Mouse (Mus musculus) liver, embryonic 14.5 days (tissue): ENCODE data around the gene N4bp2l1. TPM values are rescaled to one million over a fixed set of nuclear protein-coding genes. Genes with fewer than 3 reads are reported as not detected.

ENCODE experiments used
- ATAC-seq: fragments of 200-750 bp; cut with Nextera tagmentation; 2 replicates; pipeline ENCODE4 v1.8.0; 2017; ENCODE audit warnings: moderate number of reproducible peaks, mild to moderate bottlenecking, moderate library complexity; ENCODE audit not compliant: insufficient read depth
- DNase-seq, 3 experiments: peaks; one replicate each; pipeline ENCODE4 v3.0.0-alpha.2; 2012 to 2013; ENCODE audit warnings: low read depth in 3 of 3, low spot score in 3 of 3
- H3K27ac ChIP-seq: fragments of 300-500 bp; sonication (generic); 2 replicates; pipeline ENCODE4 v1.5.1; 2014; ENCODE audit warnings: moderate library complexity, mild to moderate bottlenecking, control low read depth, inconsistent platforms
- H3K27me3 ChIP-seq: fragments of 300-500 bp; sonication (generic); 2 replicates; pipeline ENCODE4 v1.6.1; 2014; ENCODE audit warnings: mild to moderate bottlenecking, low read length, moderate library complexity; ENCODE audit not compliant: control insufficient read depth, insufficient read depth
- H3K36me3 ChIP-seq: fragments of 300-500 bp; sonication (generic); replicated peaks from 2 replicates; pipeline ENCODE4 v1.6.1; 2014; ENCODE audit warnings: low read depth; ENCODE audit not compliant: control insufficient read depth, insufficient read depth
- H3K4me1 ChIP-seq, 2 experiments: fragments of 200-500 bp in 1 of 2; fragments of 300-500 bp in 1 of 2; sonication (generic) in 1 of 2; replicated peaks; 2 replicates each; pipeline ENCODE4 v1.6.1; 2012 to 2014; ENCODE audit warnings: antibody characterized with exemption in 1 of 2, inconsistent platforms in 1 of 2, low read length in 1 of 2; ENCODE audit not compliant: control insufficient read depth in 2 of 2, insufficient read depth in 2 of 2
- H3K4me2 ChIP-seq: fragments of 300-500 bp; sonication (generic); 2 replicates; pipeline ENCODE4 v1.6.1; 2014; ENCODE audit warnings: low read depth, mild to moderate bottlenecking, control low read depth, moderate library complexity
- H3K4me3 ChIP-seq, 2 experiments: fragments of 200-500 bp in 1 of 2; fragments of 300-500 bp in 1 of 2; sonication (generic) in 1 of 2; 2 replicates each; pipeline ENCODE4 v1.5.1; 2012 to 2014; ENCODE audit warnings: low read depth in 2 of 2, low read length in 2 of 2, mild to moderate bottlenecking in 2 of 2, control low read depth in 1 of 2, inconsistent platforms in 1 of 2, moderate library complexity in 1 of 2; ENCODE audit not compliant: insufficient read depth in 1 of 2
- H3K9ac ChIP-seq: fragments of 300-500 bp; sonication (generic); replicated peaks from 2 replicates; pipeline ENCODE4 v1.6.1; 2014; ENCODE audit warnings: mild to moderate bottlenecking, control low read depth, moderate library complexity
- H3K9me3 ChIP-seq: fragments of 300-500 bp; sonication (generic); 2 replicates; pipeline ENCODE4 v1.6.1; 2016; ENCODE audit warnings: low read length, mixed read lengths; ENCODE audit not compliant: control insufficient read depth
- CTCF ChIP-seq: IDR thresholded peaks from 2 replicates; pipeline ENCODE4 v1.5.1; 2016; ENCODE audit warnings: antibody characterized with exemption, low read depth, control low read depth
- EP300 ChIP-seq: IDR thresholded peaks from 2 replicates; pipeline ENCODE4 v1.6.1; 2016; ENCODE audit warnings: antibody characterized with exemption, low read depth
- WGBS: fragments of 180-500 bp; shearing (Covaris S2); extraction: QIAGEN DNeasy Blood & Tissue Kit; methylation state at CpG from one replicate; pipeline ENCODE4 v1.1.7; 2014; ENCODE audit not compliant: insufficient replicate concordance; 5-methylcytosine and 5-hydroxymethylcytosine counted together
- polyA plus RNA-seq, 2 experiments: library from polyadenylated mRNA; depleted of rRNA in 1 of 2; stranded (reverse) in 1 of 2; unstranded in 1 of 2; fragments of >200 nt; fragmentation: Nextera tagmentation in 1 of 2; extraction: Ambion mirVana in 1 of 2; gene quantifications; 2 replicates each; pipeline versions ENCODE4 v1.2.1 to v1.2.3; 2012 to 2014

N4bp2l1 gene
- polyA plus RNA-seq, 2 experiments, result 8.3 to 8.4 TPM

- H3K9ac ChIP-seq, result peak overlapping the region; percentile 80
- under 1% methylated on average over 101 of the region's 102 CpGs for WGBS
- H3K27ac ChIP-seq, result peak overlapping the region; percentile 58; the same call in 1 of the 2 replicates
- H3K4me1 ChIP-seq, result peaks cover 10 to 28% of the 10 kb centered on the region in 2 experiments; a peak in 3 of 4 replicates
- peak overlapping the region; percentile 94 for H3K4me2 ChIP-seq
- H3K4me3 ChIP-seq, result peak overlapping the region; percentile 84
- no peak for TF ChIP-seq EP300
- TF ChIP-seq CTCF, result no peak
- peak; percentile 63 for ATAC-seq
- no peaks in the 10 kb centered on the region for H3K27me3 ChIP-seq
- H3K9me3 ChIP-seq, result no peaks in the 10 kb centered on the region
- DNase-seq, result no peak
- no peaks in the 10 kb centered on the region; the same call in 1 of the 2 replicates for H3K36me3 ChIP-seq
Observed at GRCm38 (mm10) chr5:150593756-150594648, 3.0 kb downstream of the N4bp2l1 start.

GRCm38 (mm10) chr5:150592904-150593755, 3.9 kb downstream of the N4bp2l1 start:
- DNase-seq (peak; percentile 55 to 75 (median 63)), ATAC-seq (peak; percentile 74)
- peak overlapping the region; percentile 84 for H3K4me3 ChIP-seq
- WGBS, result 6% methylated on average over 37 of the region's 40 CpGs
- peak overlapping the region; percentile 80 for H3K9ac ChIP-seq
- no peaks in the 10 kb centered on the region for H3K27me3 ChIP-seq
- TF ChIP-seq EP300 (peak; percentile 52), CTCF (no peak)
- H3K4me1 ChIP-seq, result peaks cover 5 to 21% of the 10 kb centered on the region in 2 experiments; a peak in 3 of 4 replicates
- H3K9me3 ChIP-seq, result no peaks in the 10 kb centered on the region
- H3K4me2 ChIP-seq, result peak overlapping the region; percentile 94
- H3K36me3 ChIP-seq, result no peaks in the 10 kb centered on the region; the same call in 1 of the 2 replicates
- H3K27ac ChIP-seq, result peak overlapping the region; percentile 58

GRCm38 (mm10) chr5:150592186-150592903, 4.6 kb downstream of the N4bp2l1 start:
- Histone ChIP-seq H3K27me3 (no peaks in the 10 kb centered on the region), H3K9ac (peak overlapping the region; percentile 28; the same call in 1 of the 2 replicates), H3K4me2 (peak overlapping the region; percentile 94), H3K4me3 (peak overlapping the region; percentile 84), H3K27ac (peak overlapping the region; percentile 58; the same call in 1 of the 2 replicates), H3K4me1 (peaks cover 4 to 18% of the 10 kb centered on the region in 2 experiments; a peak in 3 of 4 replicates), H3K36me3 (no peaks in the 10 kb centered on the region; the same call in 1 of the 2 replicates), H3K9me3 (no peaks in the 10 kb centered on the region)
- DNase-seq (no peak), ATAC-seq (no peak)
- WGBS, result 49% methylated on average over 13 of the region's 13 CpGs
- TF ChIP-seq CTCF (no peak), EP300 (no peak)

GRCm38 (mm10) chr5:150589945-150590344, 7.0 kb downstream of the N4bp2l1 start:
- no peak for TF ChIP-seq EP300
- TF ChIP-seq CTCF, result no peak
- WGBS, result 76% methylated on average over 2 of the region's 2 CpGs
- no peak overlapping the region for H3K27ac ChIP-seq
- no peak overlapping the region for H3K4me2 ChIP-seq
- no peak overlapping the region for H3K4me3 ChIP-seq
- peaks cover 7 to 18% of the 10 kb centered on the region in 2 experiments for H3K4me1 ChIP-seq
- no peaks in the 10 kb centered on the region; the same call in 1 of the 2 replicates for H3K36me3 ChIP-seq
- no peaks in the 10 kb centered on the region for H3K9me3 ChIP-seq
- ATAC-seq (no peak), DNase-seq (no peak)
- H3K9ac ChIP-seq, result no peak overlapping the region
- no peaks in the 10 kb centered on the region for H3K27me3 ChIP-seq
